Mouse (Mus musculus) heart, postnatal 0 days (tissue): ENCODE data around the gene Sectm1a. TPM values are rescaled to one million over a fixed set of nuclear protein-coding genes. Genes with fewer than 3 reads are reported as not detected.

ENCODE experiments used
- ATAC-seq: fragments of 200-750 bp; cut with Nextera tagmentation; 2 replicates; pipeline ENCODE4 v1.8.0; 2017; ENCODE audit warnings: low read depth, moderate number of reproducible peaks, moderate library complexity; ENCODE audit not compliant: insufficient read depth
- DNase-seq: peaks from one replicate; pipeline ENCODE4 v3.0.0-alpha.2; 2016; ENCODE audit warnings: low spot score
- H3K27ac ChIP-seq: fragments of 300-500 bp; sonication (generic); 2 replicates; pipeline ENCODE4 v1.5.1; 2014; ENCODE audit warnings: low read depth, mild to moderate bottlenecking
- H3K27me3 ChIP-seq: fragments of 300-500 bp; sonication (generic); 2 replicates; pipeline ENCODE4 v1.6.1; 2014; ENCODE audit warnings: low read length, mixed read lengths; ENCODE audit not compliant: control insufficient read depth, insufficient read depth
- H3K36me3 ChIP-seq: fragments of 300-500 bp; sonication (generic); replicated peaks from 2 replicates; pipeline ENCODE4 v1.6.1; 2014; ENCODE audit warnings: low read length, mixed read lengths; ENCODE audit not compliant: control insufficient read depth, insufficient read depth
- H3K4me1 ChIP-seq: fragments of 300-500 bp; sonication (generic); 2 replicates; pipeline ENCODE4 v1.6.1; 2014; ENCODE audit warnings: antibody characterized with exemption; ENCODE audit not compliant: control insufficient read depth, insufficient read depth
- H3K4me2 ChIP-seq: fragments of 300-500 bp; sonication (generic); 2 replicates; pipeline ENCODE4 v1.6.1; 2014; ENCODE audit warnings: low read depth, mild to moderate bottlenecking, low read length, moderate library complexity
- H3K4me3 ChIP-seq: fragments of 300-500 bp; sonication (generic); 2 replicates; pipeline ENCODE4 v1.5.1; 2014; ENCODE audit warnings: low read depth, low read length
- H3K9ac ChIP-seq: fragments of 300-500 bp; sonication (generic); replicated peaks from 2 replicates; pipeline ENCODE4 v1.6.1; 2014; ENCODE audit warnings: low read depth, low read length, mixed read lengths
- H3K9me3 ChIP-seq: fragments of 300-500 bp; sonication (generic); replicated peaks from 2 replicates; pipeline ENCODE4 v1.6.1; 2016; ENCODE audit warnings: low read length; ENCODE audit not compliant: control insufficient read depth
- CTCF ChIP-seq: IDR thresholded peaks from 2 replicates; pipeline ENCODE4 v1.5.1; 2016; ENCODE audit warnings: antibody characterized with exemption, control low read depth, low read depth
- EP300 ChIP-seq: IDR thresholded peaks from 2 replicates; pipeline ENCODE4 v1.6.1; 2016; ENCODE audit warnings: antibody characterized with exemption, low read depth
- WGBS: fragments of 180-500 bp; shearing (Covaris S2); extraction: QIAGEN DNeasy Blood & Tissue Kit; methylation state at CpG from one replicate; pipeline ENCODE4 v1.1.7; 2014; 5-methylcytosine and 5-hydroxymethylcytosine counted together
- polyA plus RNA-seq: library from polyadenylated mRNA; unstranded; fragments of >200 nt; fragmentation: Nextera tagmentation; extraction: Ambion mirVana; gene quantifications from 2 replicates; pipeline ENCODE4 v1.2.1, GENCODE M21; 2015
- total RNA-seq: library from RNA; depleted of rRNA; stranded (reverse); fragments of >200 nt; gene quantifications from 2 replicates; pipeline ENCODE4 v1.2.3, GENCODE M21; 2014; ENCODE audit warnings: low replicate concordance; rRNA removed

Gene Sectm1a
- total RNA-seq (0.27 TPM in 1 of 2 replicates, not detected in the other), polyA plus RNA-seq (0.19 and 0.25 TPM in 2 replicates)

- Histone ChIP-seq H3K4me1 (no peaks in the 10 kb centered on the region), H3K4me2 (no peak within 1 kb of the TSS), H3K9me3 (0 out of 2 replicates have a peak, but pooled peaks cover 4% of the 10 kb centered on the region), H3K27me3 (no peaks in the 10 kb centered on the region), H3K36me3 (no peaks in the 10 kb centered on the region), H3K9ac (no peak within 1 kb of the TSS), H3K4me3 (no peak within 1 kb of the TSS), H3K27ac (no peak within 1 kb of the TSS)
- WGBS: 61% methylated on average over 3 of the region's 3 CpGs
- DNase-seq (no peak), ATAC-seq (no peak)
- TF ChIP-seq CTCF: no peak
- no peak for TF ChIP-seq EP300
Observed at GRCm38 (mm10) chr11:121081120-121081519, at the start of gene Sectm1a. TSS of gene Sectm1a (minus strand) at chr11:121081220.

DNA sequence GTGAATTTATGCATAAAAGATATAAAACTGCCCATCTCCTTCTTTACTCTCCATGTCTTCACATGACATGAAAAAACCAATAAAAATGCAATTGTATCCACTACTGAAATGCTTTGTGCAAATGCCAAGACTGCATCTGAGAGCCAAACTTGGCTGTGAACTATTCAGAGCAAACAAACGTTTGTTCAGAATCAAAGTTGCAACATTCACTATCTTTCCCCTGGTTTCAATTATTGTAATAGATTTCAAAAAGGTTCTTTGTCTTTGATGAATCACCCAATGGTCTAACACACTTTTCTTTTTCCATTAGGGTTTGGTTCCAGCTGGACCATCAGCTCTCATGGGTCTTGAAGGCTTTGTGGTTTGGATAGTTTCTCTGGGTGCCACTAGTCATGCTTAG lies 48.6 kb upstream of the Sectm1a start:
- Histone ChIP-seq H3K36me3 (no peaks in the 10 kb centered on the region), H3K4me1 (no peaks in the 10 kb centered on the region), H3K9me3 (no peaks in the 10 kb centered on the region), H3K4me2 (no peak overlapping the region), H3K27ac (no peak overlapping the region), H3K27me3 (no peaks in the 10 kb centered on the region), H3K9ac (no peak overlapping the region), H3K4me3 (no peak overlapping the region)
- TF ChIP-seq EP300: no peak
- no peak for TF ChIP-seq CTCF
- DNase-seq (no peak), ATAC-seq (no peak)
- 67% methylated on average over 1 of the region's 1 CpGs for WGBS

GRCm38 (mm10) chr11:121127441-121127840 lies 46.4 kb upstream of the Sectm1a start:
- no peak for ATAC-seq
- 80% methylated on average over 3 of the region's 3 CpGs for WGBS
- Histone ChIP-seq H3K9me3 (no peaks in the 10 kb centered on the region), H3K4me1 (0 out of 2 replicates have a peak, but pooled peaks cover under 1% of the 10 kb centered on the region), H3K4me3 (no peak overlapping the region), H3K27me3 (no peaks in the 10 kb centered on the region), H3K9ac (no peak overlapping the region), H3K4me2 (no peak overlapping the region), H3K27ac (no peak overlapping the region), H3K36me3 (no peaks in the 10 kb centered on the region)
- DNase-seq: no peak
- TF ChIP-seq CTCF: no peak
- TF ChIP-seq EP300: no peak

DNA sequence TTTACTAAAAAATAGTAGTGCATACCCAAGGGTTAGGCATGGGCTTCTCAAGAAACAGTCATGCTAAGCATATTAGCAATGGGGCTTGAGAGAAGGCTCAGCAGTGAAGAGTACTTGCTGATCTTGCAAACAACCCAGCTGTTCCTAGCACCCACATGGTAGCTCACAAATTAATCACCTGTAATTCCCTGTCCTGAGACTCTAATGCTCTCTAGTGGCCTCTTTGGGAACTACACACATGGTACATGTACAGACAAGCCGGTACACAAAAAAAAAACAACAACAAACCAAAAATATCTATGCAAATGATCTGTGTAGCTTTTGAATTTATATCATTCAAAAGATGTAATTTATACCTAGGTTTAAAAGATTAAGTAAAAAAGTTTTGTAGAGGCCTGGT lies 45.4 kb upstream of the Sectm1a start:
- no peak for TF ChIP-seq EP300
- peak; percentile 28; the same call in 1 of the 2 replicates for TF ChIP-seq CTCF
- Histone ChIP-seq H3K36me3 (no peaks in the 10 kb centered on the region), H3K4me1 (peaks cover 11% of the 10 kb centered on the region; the same call in 1 of the 2 replicates), H3K27ac (no peak overlapping the region), H3K27me3 (no peaks in the 10 kb centered on the region), H3K9ac (no peak overlapping the region), H3K4me2 (no peak overlapping the region), H3K9me3 (no peaks in the 10 kb centered on the region), H3K4me3 (no peak overlapping the region)
- DNase-seq: no peak
- WGBS: 65% methylated on average over 1 of the region's 1 CpGs
- ATAC-seq: no peak

DNA sequence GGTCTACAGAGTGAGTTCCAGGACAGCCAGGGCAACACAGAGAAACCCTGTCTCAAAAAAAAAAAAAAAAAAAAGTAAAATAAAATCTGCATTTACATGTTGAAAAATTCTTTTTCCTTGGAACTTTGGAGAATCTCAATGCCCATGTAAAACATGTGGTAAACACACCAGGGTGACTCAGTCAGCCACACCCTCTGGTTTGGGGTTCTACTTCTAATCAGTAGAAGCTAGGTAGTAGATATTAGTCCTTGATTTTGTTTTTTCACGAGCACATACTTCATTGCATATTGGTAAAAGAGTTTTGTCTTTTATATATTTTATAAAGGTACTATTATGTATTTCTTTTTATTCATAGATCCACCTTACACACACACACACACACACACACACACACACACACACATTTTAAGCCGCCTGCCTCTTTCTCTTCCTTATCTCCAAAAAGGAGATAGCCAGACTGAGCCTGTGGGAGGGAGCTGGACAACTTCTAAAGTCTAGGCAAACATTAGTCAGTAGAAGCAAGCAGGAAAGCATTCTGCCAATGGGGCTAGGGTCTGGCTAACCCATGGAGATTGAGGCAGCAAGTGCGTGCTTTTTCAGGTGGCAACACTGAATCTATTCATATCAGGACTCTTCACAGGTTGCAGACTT lies 44.6 kb upstream of the Sectm1a start:
- WGBS: 53% methylated on average over 3 of the region's 3 CpGs
- Histone ChIP-seq H3K9me3 (no peaks in the 10 kb centered on the region), H3K9ac (no peak overlapping the region), H3K4me2 (no peak overlapping the region), H3K4me3 (no peak overlapping the region), H3K4me1 (peaks cover 13% of the 10 kb centered on the region; the same call in 1 of the 2 replicates), H3K27ac (no peak overlapping the region), H3K36me3 (no peaks in the 10 kb centered on the region), H3K27me3 (no peaks in the 10 kb centered on the region)
- DNase-seq (no peak), ATAC-seq (no peak)
- TF ChIP-seq EP300 (no peak), CTCF (no peak)

DNA sequence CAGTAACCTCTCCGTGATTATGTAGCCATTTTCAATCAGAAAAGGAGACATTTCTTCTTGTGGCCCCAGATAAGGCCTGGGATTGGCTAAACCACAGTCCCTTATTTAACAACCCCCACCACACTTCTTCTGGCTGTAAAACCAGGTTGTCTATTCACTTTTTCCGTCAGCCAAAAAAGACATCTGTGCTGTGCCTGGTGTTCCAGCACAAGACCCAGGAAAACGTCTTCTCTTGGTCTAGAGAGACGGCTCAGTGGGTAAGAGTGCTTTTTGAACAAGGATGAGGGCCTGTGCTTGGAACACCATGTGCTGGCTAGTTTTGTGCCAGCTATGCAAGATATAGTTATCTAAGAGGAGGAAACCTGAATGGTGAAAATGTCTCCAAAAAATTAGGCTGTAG lies 42.4 kb upstream of the Sectm1a start:
- TF ChIP-seq EP300: no peak
- H3K4me2 ChIP-seq: no peak overlapping the region
- no peaks in the 10 kb centered on the region for H3K9me3 ChIP-seq
- ATAC-seq (no peak), DNase-seq (no peak)
- H3K4me3 ChIP-seq: no peak overlapping the region
- WGBS: 87% methylated on average over 4 of the region's 4 CpGs
- no peak overlapping the region for H3K27ac ChIP-seq
- no peaks in the 10 kb centered on the region for H3K27me3 ChIP-seq
- H3K4me1 ChIP-seq: peaks cover 13% of the 10 kb centered on the region; the same call in 1 of the 2 replicates
- no peak overlapping the region for H3K9ac ChIP-seq
- no peaks in the 10 kb centered on the region for H3K36me3 ChIP-seq
